Mouse (Mus musculus) common myeloid progenitor, adult 5-6 weeks (primary cell): ENCODE results near the gene Kmt2e. TPM values are rescaled to one million over a fixed set of nuclear protein-coding genes. Genes with fewer than 3 reads are reported as not detected.
A peak's percentile ranks its signal among the peaks of the same experiment; 100 is the strongest.

Source experiments
- ATAC-seq: replicated peaks from 2 replicates; pipeline ENCODE4 v1.8.0; 2016; ENCODE audit warnings: low read depth, mild to moderate bottlenecking, moderate TSS enrichment, inconsistent platforms; ENCODE audit not compliant: poor library complexity, severe bottlenecking
- total RNA-seq: library from RNA; stranded (forward); fragments of 200-1000, 187-1606 nt; gene quantifications from 2 replicates; pipeline ENCODE4 v1.2.3, GENCODE M21; 2017

Gene Kmt2e
- total RNA-seq: 87.6 and 110 TPM in 2 replicates

GRCm38 (mm10) chr5:23433720-23434597, at the start of gene Kmt2e:
TSS of gene Kmt2e (plus strand) at chr5:23434441.
- ATAC-seq: peak; percentile 37

- no peak for ATAC-seq
Observed at GRCm38 (mm10) chr5:23385136-23385535, 49.1 kb upstream of the Kmt2e start.

- no peak for ATAC-seq
Observed at GRCm38 (mm10) chr5:23385763-23386217, 48.5 kb upstream of the Kmt2e start.

- ATAC-seq: peak; percentile 97
Observed at GRCm38 (mm10) chr5:23386562-23387312, 47.5 kb upstream of the Kmt2e start.

GRCm38 (mm10) chr5:23387313-23387666, 47.0 kb upstream of the Kmt2e start:
- no peak for ATAC-seq

- no peak for ATAC-seq
Observed at GRCm38 (mm10) chr5:23388091-23388490, 46.1 kb upstream of the Kmt2e start.

GRCm38 (mm10) chr5:23389601-23390305, 44.5 kb upstream of the Kmt2e start:
- ATAC-seq: no peak

- no peak for ATAC-seq
Observed at GRCm38 (mm10) chr5:23391714-23392113, 42.5 kb upstream of the Kmt2e start.

GRCm38 (mm10) chr5:23393870-23394269, 40.4 kb upstream of the Kmt2e start:
- ATAC-seq: no peak

GRCm38 (mm10) chr5:23394366-23395145, 39.7 kb upstream of the Kmt2e start:
- peak; percentile 68; the same call in 1 of the 2 replicates for ATAC-seq

- no peak for ATAC-seq
Observed at GRCm38 (mm10) chr5:23395721-23396120, 38.5 kb upstream of the Kmt2e start.

- ATAC-seq: no peak
Observed at GRCm38 (mm10) chr5:23396756-23397155, 37.5 kb upstream of the Kmt2e start.

- no peak for ATAC-seq
Observed at GRCm38 (mm10) chr5:23400156-23400555, 34.1 kb upstream of the Kmt2e start.

- ATAC-seq: no peak
Observed at GRCm38 (mm10) chr5:23400868-23401267, 33.4 kb upstream of the Kmt2e start.

- no peak for ATAC-seq
Observed at GRCm38 (mm10) chr5:23401368-23401767, 32.9 kb upstream of the Kmt2e start.

- no peak for ATAC-seq
Observed at GRCm38 (mm10) chr5:23401999-23402398, 32.2 kb upstream of the Kmt2e start.

GRCm38 (mm10) chr5:23403161-23403560, 31.1 kb upstream of the Kmt2e start:
- no peak for ATAC-seq

- no peak for ATAC-seq
Observed at GRCm38 (mm10) chr5:23405666-23406404, 28.4 kb upstream of the Kmt2e start.

GRCm38 (mm10) chr5:23406405-23406745, 27.9 kb upstream of the Kmt2e start:
- ATAC-seq: no peak
